19 mouse cellular contexts compared by ENCODE assay signal in genomic region chr3:69381213-69381612, GRCm38 (mm10).
A peak's percentile ranks its signal among the peaks of the same experiment; 100 is the strongest.
DNase-seq lines count a peak whose midpoint lies in the region; TF ChIP-seq lines count a peak whose summit lies in the region.
"Had no signal": no experiment of that assay in that cellular context is flagged by ENCODE, and none has a peak within 500 bp of the region (broad histone marks: within the 10 kb centered on the region; RNA-seq: fewer than 3 reads in every experiment).

No protein-coding gene starts in this region.

- 22% methylated on average over 4 of the region's 4 CpGs for WGBS in cerebellum, adult 2 months

- H3K4me3 ChIP-seq in cerebellum, adult 2 months (replicated peaks; ENCODE audit: insufficient read depth, low read depth, low read length) = no peak overlapping the region
- H3K4me3 ChIP-seq: embryonic facial prominence, embryonic 13.5 days; embryonic facial prominence, embryonic 15.5 days; erythroblast, embryonic 14.5 days; forebrain, embryonic 10.5 days; forebrain, embryonic 12.5 days had no signal

- peak in 1 of 2 experiments; percentile 32 for DNase-seq in cerebellum, adult 2 months
- no peak for DNase-seq in cerebellum, adult 9-10 months
- DNase-seq in cerebellum, postnatal 10 days = peak; percentile 35 to 43
- DNase-seq in cerebellum, adult 8-10 months = no peak
- DNase-seq in brain, adult 2 months (ENCODE audit: low read depth, low spot score) = peak; percentile 42
- DNase-seq: adrenal gland, adult 8-10 months; adrenal gland, postnatal 14 days; adrenal gland, postnatal 36 days; B cell, adult 2 months; cerebellum, adult 11 months; cerebellum, adult 18-20 months; embryo, embryonic 11 days had no signal

- peak overlapping the region; percentile 50 for H3K27ac ChIP-seq in cerebellum, adult 2 months (ENCODE audit: insufficient read depth, low read length)
- H3K27ac ChIP-seq: embryonic facial prominence, embryonic 13.5 days; embryonic facial prominence, embryonic 15.5 days; forebrain, embryonic 10.5 days; forebrain, embryonic 12.5 days had no signal

- H3K4me1 ChIP-seq in cerebellum, adult 2 months (ENCODE audit: control insufficient read depth, insufficient read depth, low read length) = peaks cover 5% of the 10 kb centered on the region; the same call in 1 of the 2 replicates
- H3K4me1 ChIP-seq: embryonic facial prominence, embryonic 13.5 days; embryonic facial prominence, embryonic 15.5 days; forebrain, embryonic 10.5 days; forebrain, embryonic 12.5 days had no signal

- no peak for TF ChIP-seq CTCF in cerebellum, adult 2 months (IDR thresholded peaks at IDR 0.05; ENCODE audit: borderline replicate concordance, insufficient read depth, low read depth, low read length)

- H3K27me3 ChIP-seq in cerebellum, adult 2 months (ENCODE audit: control insufficient read depth, insufficient read depth, low read length) = no peaks in the 10 kb centered on the region
- H3K27me3 ChIP-seq: CH12.LX; embryonic facial prominence, embryonic 13.5 days; embryonic facial prominence, embryonic 15.5 days; forebrain, embryonic 12.5 days; Patski had no signal

- TF ChIP-seq POLR2A in cerebellum, adult 2 months (IDR thresholded peaks at IDR 0.05; ENCODE audit: borderline replicate concordance, insufficient read depth, low read length) = no peak

Comparison
In these comparisons a context has a peak if more than half of its experiments do, and no peak if none do; other contexts are left out.
1. DNase-seq: peak in cerebellum, postnatal 10 days (2 of 2) and brain, adult 2 months (single experiment); none in cerebellum, adult 9-10 months (single experiment) and cerebellum, adult 8-10 months (single experiment).